Mouse (Mus musculus): ENCODE results near the gene Olfr622. TPM values are rescaled to one million over a fixed set of nuclear protein-coding genes. Genes with fewer than 3 reads are reported as not detected.

Gene Olfr622
- polyA plus RNA-seq, 1 experiment from 2014 or later = not detected

- H3K4me2 ChIP-seq = no peak within 1 kb of the TSS
- H3K9ac ChIP-seq (ENCODE audit: low read depth, low read length) = no peak within 1 kb of the TSS
- no peaks in the 10 kb centered on the region for H3K4me1 ChIP-seq (ENCODE audit: control insufficient read depth, insufficient read depth, low read length)
- no peaks in the 10 kb centered on the region for H3K27me3 ChIP-seq (ENCODE audit: control insufficient read depth, insufficient read depth, low read length)
- no peaks in the 10 kb centered on the region for H3K36me3 ChIP-seq (ENCODE audit: control insufficient read depth, insufficient read depth, low read length)
- no peaks in the 10 kb centered on the region for H3K9me3 ChIP-seq (replicated peaks; ENCODE audit: control insufficient read depth, low read length)
- no peak within 1 kb of the TSS for H3K27ac ChIP-seq (ENCODE audit: low read depth, low read length)
- H3K4me3 ChIP-seq (ENCODE audit: low read depth, low read length) = no peak within 1 kb of the TSS
- WGBS (ENCODE audit: insufficient replicate concordance) = 58% methylated on average over 2 of the region's 2 CpGs
- no peak for ATAC-seq (replicated peaks; ENCODE audit: insufficient number of reproducible peaks, low FRiP score, low TSS enrichment)
Observed at GRCm38 (mm10) chr7:103589803-103590202, 52.7 kb downstream of the Olfr622 start, which contains the start of gene Olfr618. Gene Olfr618 (plus strand): TSS chr7:103590103.

Other genes starting within 250 kb of the Olfr622 start
- not detected in 2 replicates for gene Usp17lc, start 227.6 kb downstream of the Olfr622 start, polyA plus RNA-seq (2014; fragmentation: Nextera tagmentation; extraction: Ambion mirVana)
- gene Olfr605, start 197.3 kb downstream of the Olfr622 start, polyA plus RNA-seq (2014; fragmentation: Nextera tagmentation; extraction: Ambion mirVana) = not detected in 2 replicates
- gene Olfr606, start 193.7 kb downstream of the Olfr622 start, polyA plus RNA-seq (2014; fragmentation: Nextera tagmentation; extraction: Ambion mirVana) = not detected in 2 replicates
- not detected in 2 replicates for gene Olfr607, start 178.6 kb downstream of the Olfr622 start, polyA plus RNA-seq (2014; fragmentation: Nextera tagmentation; extraction: Ambion mirVana)
- gene Olfr608, start 172.8 kb downstream of the Olfr622 start, polyA plus RNA-seq (2014; fragmentation: Nextera tagmentation; extraction: Ambion mirVana) = not detected in 2 replicates
- not detected in 2 replicates for gene Olfr609, start 144.6 kb downstream of the Olfr622 start, polyA plus RNA-seq (2014; fragmentation: Nextera tagmentation; extraction: Ambion mirVana)
- not detected in 2 replicates for gene Olfr610, start 130.6 kb downstream of the Olfr622 start, polyA plus RNA-seq (2014; fragmentation: Nextera tagmentation; extraction: Ambion mirVana)
- gene Olfr611, start 121.9 kb downstream of the Olfr622 start, polyA plus RNA-seq (2014; fragmentation: Nextera tagmentation; extraction: Ambion mirVana) = not detected in 2 replicates
- not detected in 2 replicates for gene Olfr612, start 100.0 kb downstream of the Olfr622 start, polyA plus RNA-seq (2014; fragmentation: Nextera tagmentation; extraction: Ambion mirVana)
- gene Olfr613, start 94.6 kb downstream of the Olfr622 start, polyA plus RNA-seq (2014; fragmentation: Nextera tagmentation; extraction: Ambion mirVana) = not detected in 2 replicates
- gene Olfr615, start 86.6 kb downstream of the Olfr622 start, polyA plus RNA-seq (2014; fragmentation: Nextera tagmentation; extraction: Ambion mirVana) = not detected in 2 replicates
- not detected in 2 replicates for gene Olfr616, start 73.6 kb downstream of the Olfr622 start, polyA plus RNA-seq (2014; fragmentation: Nextera tagmentation; extraction: Ambion mirVana)
- not detected in 2 replicates for gene Olfr617, start 69.6 kb downstream of the Olfr622 start, polyA plus RNA-seq (2014; fragmentation: Nextera tagmentation; extraction: Ambion mirVana)
- not detected in 2 replicates for gene Olfr618, start 52.6 kb downstream of the Olfr622 start, polyA plus RNA-seq (2014; fragmentation: Nextera tagmentation; extraction: Ambion mirVana)
- not detected in 2 replicates for gene Olfr619, start 42.1 kb downstream of the Olfr622 start, polyA plus RNA-seq (2014; fragmentation: Nextera tagmentation; extraction: Ambion mirVana)
- gene Olfr620, start 30.2 kb downstream of the Olfr622 start, polyA plus RNA-seq (2014; fragmentation: Nextera tagmentation; extraction: Ambion mirVana) = not detected in 2 replicates
- gene Olfr623, start 21.0 kb upstream of the Olfr622 start, polyA plus RNA-seq (2014; fragmentation: Nextera tagmentation; extraction: Ambion mirVana) = not detected in 2 replicates
- gene Olfr624, start 28.5 kb upstream of the Olfr622 start, polyA plus RNA-seq (2014; fragmentation: Nextera tagmentation; extraction: Ambion mirVana) = 0.03 TPM in 1 of 2 replicates, not detected in the other
- gene Olfr625-ps1, start 40.0 kb upstream of the Olfr622 start, polyA plus RNA-seq (2014; fragmentation: Nextera tagmentation; extraction: Ambion mirVana) = not detected in 2 replicates
- not detected in 2 replicates for gene Olfr243, start 72.0 kb upstream of the Olfr622 start, polyA plus RNA-seq (2014; fragmentation: Nextera tagmentation; extraction: Ambion mirVana)
- not detected in 2 replicates for gene Olfr628, start 87.7 kb upstream of the Olfr622 start, polyA plus RNA-seq (2014; fragmentation: Nextera tagmentation; extraction: Ambion mirVana)
- gene Olfr629, start 102.2 kb upstream of the Olfr622 start, polyA plus RNA-seq (2014; fragmentation: Nextera tagmentation; extraction: Ambion mirVana) = not detected in 2 replicates
- gene Olfr630, start 114.6 kb upstream of the Olfr622 start, polyA plus RNA-seq (2014; fragmentation: Nextera tagmentation; extraction: Ambion mirVana) = 0.07 TPM in 1 of 2 replicates, not detected in the other
- not detected in 2 replicates for gene Olfr69, start 128.9 kb upstream of the Olfr622 start, polyA plus RNA-seq (2014; fragmentation: Nextera tagmentation; extraction: Ambion mirVana)
- not detected in 2 replicates for gene Olfr68, start 137.0 kb upstream of the Olfr622 start, polyA plus RNA-seq (2014; fragmentation: Nextera tagmentation; extraction: Ambion mirVana)
- 0.08 TPM in 1 of 2 replicates, not detected in the other for gene Olfr67, start 149.1 kb upstream of the Olfr622 start, polyA plus RNA-seq (2014; fragmentation: Nextera tagmentation; extraction: Ambion mirVana)
- gene Hbb-bt, start 171.3 kb upstream of the Olfr622 start, polyA plus RNA-seq (2014; fragmentation: Nextera tagmentation; extraction: Ambion mirVana) = 2,483 and 3,067 TPM in 2 replicates
- 849 and 1,123 TPM in 2 replicates for gene Hbb-bs, start 185.4 kb upstream of the Olfr622 start, polyA plus RNA-seq (2014; fragmentation: Nextera tagmentation; extraction: Ambion mirVana)
- 0.31 TPM in 1 of 2 replicates, not detected in the other for gene Hbb-bh2, start 197.8 kb upstream of the Olfr622 start, polyA plus RNA-seq (2014; fragmentation: Nextera tagmentation; extraction: Ambion mirVana)
- 7,786 and 8,740 TPM in 2 replicates for gene Hbb-bh1, start 200.5 kb upstream of the Olfr622 start, polyA plus RNA-seq (2014; fragmentation: Nextera tagmentation; extraction: Ambion mirVana)
- 35,401 and 41,924 TPM in 2 replicates for gene Hbb-y, start 210.5 kb upstream of the Olfr622 start, polyA plus RNA-seq (2014; fragmentation: Nextera tagmentation; extraction: Ambion mirVana)
- gene Olfr66, start 243.6 kb upstream of the Olfr622 start, polyA plus RNA-seq (2014; fragmentation: Nextera tagmentation; extraction: Ambion mirVana) = not detected in 2 replicates

Measured in heart, embryonic 11.5 days (tissue).